Mouse (Mus musculus) CH12F3 (cell line): Measurements from ENCODE around the gene Msi2.

Experiments used
- in situ Hi-C: fragments of 300-500 bp; cut with MboI; formaldehyde crosslinking; loops from 2 replicates; pipeline ENCODE4 v1.14.3; 2020; ENCODE audit warnings: low sequenced_read_pairs

The Msi2 gene

GRCm38 (mm10) chr11:88495759-88496158 lies 222.6 kb downstream of the Msi2 start:
- in situ Hi-C loops, result no loop called here

GRCm38 (mm10) chr11:88495018-88495417 lies 223.3 kb downstream of the Msi2 start:
- in situ Hi-C loops, result no loop called here

GRCm38 (mm10) chr11:88493795-88494559 lies 224.3 kb downstream of the Msi2 start:
- in situ Hi-C loops, result no loop called here

GRCm38 (mm10) chr11:88492585-88492984 lies 225.7 kb downstream of the Msi2 start:
- in situ Hi-C loops, result no loop called here

- in situ Hi-C loops, result no loop called here
Measured at GRCm38 (mm10) chr11:88489985-88490384, 228.3 kb downstream of the Msi2 start.

- in situ Hi-C loops, result no loop called here
Measured at GRCm38 (mm10) chr11:88488941-88489724, 229.2 kb downstream of the Msi2 start.

GRCm38 (mm10) chr11:88488175-88488940 lies 230.0 kb downstream of the Msi2 start:
- in situ Hi-C loops, result no loop called here

- in situ Hi-C loops, result no loop called here
Measured at GRCm38 (mm10) chr11:88485987-88486386, 232.3 kb downstream of the Msi2 start.

GRCm38 (mm10) chr11:88485088-88485487 lies 233.2 kb downstream of the Msi2 start:
- in situ Hi-C loops, result no loop called here

- in situ Hi-C loops, result no loop called here
Measured at GRCm38 (mm10) chr11:88484047-88484446, 234.3 kb downstream of the Msi2 start.

- in situ Hi-C loops, result no loop called here
Measured at GRCm38 (mm10) chr11:88482636-88483035, 235.7 kb downstream of the Msi2 start.

- in situ Hi-C loops, result no loop called here
Measured at GRCm38 (mm10) chr11:88482236-88482635, 236.1 kb downstream of the Msi2 start.

- in situ Hi-C loops, result no loop called here
Measured at GRCm38 (mm10) chr11:88481602-88482161, 236.6 kb downstream of the Msi2 start.

GRCm38 (mm10) chr11:88481092-88481601 lies 237.2 kb downstream of the Msi2 start:
- in situ Hi-C loops, result no loop called here

- in situ Hi-C loops, result no loop called here
Measured at GRCm38 (mm10) chr11:88479498-88479897, 238.8 kb downstream of the Msi2 start.

GRCm38 (mm10) chr11:88474889-88475440 lies 243.3 kb downstream of the Msi2 start:
- in situ Hi-C loops, result no loop called here

- in situ Hi-C loops, result no loop called here
Measured at GRCm38 (mm10) chr11:88472731-88473130, 245.6 kb downstream of the Msi2 start.

- in situ Hi-C loops, result no loop called here
Measured at GRCm38 (mm10) chr11:88471981-88472647, 246.2 kb downstream of the Msi2 start.

GRCm38 (mm10) chr11:88470599-88470998 lies 247.7 kb downstream of the Msi2 start:
- in situ Hi-C loops, result no loop called here

GRCm38 (mm10) chr11:88468996-88469395 lies 249.3 kb downstream of the Msi2 start:
- in situ Hi-C loops, result no loop called here
